Mouse (Mus musculus): ENCODE results near the gene Krtap5-3. TPM values are rescaled to one million over a fixed set of nuclear protein-coding genes. Genes with fewer than 3 reads are reported as not detected.

Gene Krtap5-3
- polyA plus RNA-seq (2012; rRNA removed) = not detected in 2 replicates

GRCm38 (mm10) chr7:142201064-142201463 is at the start of gene Krtap5-3:
Gene Krtap5-3 (plus strand): TSS chr7:142201364.

GRCm38 (mm10) chr7:142157013-142157412 is 44.2 kb upstream of the Krtap5-3 start, which contains the start of gene Gm29735:
Gene Gm29735 (minus strand): TSS chr7:142157113.

GRCm38 (mm10) chr7:142165639-142166038 is 35.5 kb upstream of the Krtap5-3 start, which contains the start of gene Gm4553:
Gene Gm4553 (minus strand): TSS chr7:142165739.

GRCm38 (mm10) chr7:142175905-142176304 is 25.3 kb upstream of the Krtap5-3 start, which contains the start of gene Krtap5-2:
Gene Krtap5-2 (minus strand): TSS chr7:142176005.

DNA sequence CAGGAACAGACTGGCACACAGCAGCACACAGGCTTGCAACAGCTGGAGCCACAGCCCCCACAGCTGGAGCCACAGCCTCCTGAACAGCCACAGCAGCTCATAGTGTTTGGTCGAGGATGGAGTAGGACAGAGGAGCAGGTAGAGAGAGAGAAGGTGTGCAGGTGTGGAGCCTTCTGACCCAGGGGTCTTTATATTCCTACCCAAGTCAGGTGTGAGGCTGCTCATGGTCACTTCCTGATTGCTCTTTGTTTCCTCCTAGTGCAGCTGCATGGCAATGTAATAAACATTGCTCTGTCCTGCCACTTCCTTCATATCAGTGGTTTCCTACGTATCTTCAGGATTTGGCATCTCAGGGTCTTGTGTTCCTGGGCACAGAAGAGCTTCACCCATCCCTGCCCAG is 10.9 kb upstream of the Krtap5-3 start, which contains the start of gene Gm10153:
TSS of gene Gm10153 (minus strand) at position 101 of the 400 bp plus-strand sequence.

DNA sequence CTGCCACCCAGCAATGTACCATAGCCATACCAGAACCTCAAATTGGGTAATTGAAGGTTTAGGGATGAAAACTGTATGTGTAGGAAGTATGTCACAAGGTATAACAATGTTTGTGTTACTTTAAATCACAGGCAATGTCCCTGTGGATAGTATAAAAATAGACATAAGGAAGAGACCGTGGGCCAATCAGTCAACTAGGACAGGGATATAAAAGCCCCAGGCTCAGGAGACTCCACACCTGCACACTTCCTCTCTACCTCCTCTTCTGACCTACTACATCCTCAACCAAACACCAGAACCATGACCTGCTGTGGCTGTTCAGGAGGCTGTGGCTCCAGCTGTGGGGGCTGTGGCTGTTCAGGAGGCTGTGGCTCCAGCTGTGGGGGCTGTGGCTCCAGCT is 10.4 kb downstream of the Krtap5-3 start, which contains the start of gene Gm7579:
TSS of gene Gm7579 (plus strand) at position 301 of the 400 bp plus-strand sequence.

DNA sequence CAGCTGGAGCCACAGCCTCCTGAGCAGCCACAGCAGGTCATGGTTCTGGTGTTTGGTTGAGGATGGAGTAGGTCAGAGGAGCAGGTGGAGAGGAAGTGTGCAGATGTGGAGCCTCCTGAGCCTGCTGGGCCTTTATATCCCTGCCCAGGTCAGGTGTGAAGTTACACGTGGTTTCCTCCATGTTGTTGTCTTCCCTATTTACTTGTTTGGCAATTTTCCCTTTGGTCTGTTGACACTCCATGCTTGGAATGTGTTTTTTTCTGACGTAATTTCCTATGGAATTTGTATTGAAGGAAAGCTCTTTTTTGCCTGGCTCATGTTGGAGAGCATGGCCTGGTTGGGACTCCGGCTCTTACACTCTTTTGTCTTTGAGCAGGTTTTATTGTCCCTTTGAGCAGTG is 28.7 kb downstream of the Krtap5-3 start, which contains the start of gene Krtap5-5:
TSS of gene Krtap5-5 (minus strand) at position 101 of the 400 bp plus-strand sequence.

GRCm38 (mm10) chr7:142240978-142241377 is 39.8 kb downstream of the Krtap5-3 start, which contains the start of gene Gm40460:
Gene Gm40460 (minus strand): TSS chr7:142241078.

Other genes starting within 250 kb of the Krtap5-3 start
- 60.0 and 60.5 TPM in 2 replicates for gene Mob2, start 140.3 kb upstream of the Krtap5-3 start, polyA plus RNA-seq (2012; rRNA removed)
- gene Dusp8, start 105.5 kb upstream of the Krtap5-3 start, polyA plus RNA-seq (2012; rRNA removed) = 9.8 and 15.4 TPM in 2 replicates
- not detected in 2 replicates for gene Gm45618, start 80.6 kb upstream of the Krtap5-3 start, polyA plus RNA-seq (2012; rRNA removed)
- gene Gm39115, start 65.3 kb upstream of the Krtap5-3 start, polyA plus RNA-seq (2012; rRNA removed) = not detected in 2 replicates
- gene Gm45337, start 56.8 kb upstream of the Krtap5-3 start, polyA plus RNA-seq (2012; rRNA removed) = not detected in 2 replicates
- gene Gm29735, start 44.3 kb upstream of the Krtap5-3 start, polyA plus RNA-seq (2012; rRNA removed) = not detected in 2 replicates
- not detected in 2 replicates for gene Gm4553, start 35.6 kb upstream of the Krtap5-3 start, polyA plus RNA-seq (2012; rRNA removed)
- gene Krtap5-2, start 25.4 kb upstream of the Krtap5-3 start, polyA plus RNA-seq (2012; rRNA removed) = not detected in 2 replicates
- gene Gm10153, start 11.0 kb upstream of the Krtap5-3 start, polyA plus RNA-seq (2012; rRNA removed) = not detected in 2 replicates
- 0.64 and 3.1 TPM in 2 replicates for gene Gm7579, start 10.5 kb downstream of the Krtap5-3 start, polyA plus RNA-seq (2012; rRNA removed)
- not detected in 2 replicates for gene Krtap5-5, start 28.6 kb downstream of the Krtap5-3 start, polyA plus RNA-seq (2012; rRNA removed)
- gene Gm40460, start 39.7 kb downstream of the Krtap5-3 start, polyA plus RNA-seq (2012; rRNA removed) = not detected in 2 replicates
- gene Gm2431, start 57.0 kb downstream of the Krtap5-3 start, polyA plus RNA-seq (2012; rRNA removed) = not detected in 2 replicates
- not detected in 2 replicates for gene Gm4559, start 73.0 kb downstream of the Krtap5-3 start, polyA plus RNA-seq (2012; rRNA removed)
- not detected in 2 replicates for gene Krtap5-1, start 95.8 kb downstream of the Krtap5-3 start, polyA plus RNA-seq (2012; rRNA removed)
- gene Krtap5-4, start 102.2 kb downstream of the Krtap5-3 start, polyA plus RNA-seq (2012; rRNA removed) = not detected in 2 replicates
- 1.5 and 1.9 TPM in 2 replicates for gene Ifitm10, start 172.4 kb downstream of the Krtap5-3 start, polyA plus RNA-seq (2012; rRNA removed)
- gene Gm49369, start 181.3 kb downstream of the Krtap5-3 start, polyA plus RNA-seq (2012; rRNA removed) = 0.17 TPM in 1 of 2 replicates, not detected in the other
- 320 and 338 TPM in 2 replicates for gene Ctsd, start 186.7 kb downstream of the Krtap5-3 start, polyA plus RNA-seq (2012; rRNA removed)
- 6.9 and 8.6 TPM in 2 replicates for gene Syt8, start 233.5 kb downstream of the Krtap5-3 start, polyA plus RNA-seq (2012; rRNA removed)
- gene Tnni2, start 240.4 kb downstream of the Krtap5-3 start, polyA plus RNA-seq (2012; rRNA removed) = 0.29 and 1.0 TPM in 2 replicates

All from colon, adult 2 months (tissue).